Comparison of ENCODE assay signal across 18 mouse cellular contexts in the genomic region with DNA sequence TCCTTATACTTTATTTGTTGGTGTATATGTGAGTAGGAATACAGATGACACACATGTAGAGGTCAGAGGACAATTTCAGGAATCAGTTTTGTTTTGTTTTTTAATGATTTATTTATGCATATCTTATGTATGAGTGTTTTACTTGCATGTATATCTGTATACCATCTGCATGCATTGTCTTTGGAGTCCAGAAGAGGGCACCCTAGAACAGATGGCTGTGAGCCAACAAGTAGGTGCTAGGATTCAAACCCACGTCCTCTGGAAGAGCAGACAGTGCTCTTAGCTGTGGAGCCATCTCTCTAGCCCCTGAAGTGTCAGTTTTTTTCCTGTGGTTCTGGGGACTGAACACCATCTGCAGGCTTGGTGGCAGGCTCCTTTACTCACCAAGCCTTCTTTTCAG. TPM values are rescaled to one million over a fixed set of nuclear protein-coding genes. Genes with fewer than 3 reads are reported as not detected.
DNase-seq lines count a peak whose midpoint lies in the region; ATAC-seq and TF ChIP-seq lines count a peak whose summit lies in the region.
"Had no signal": no experiment of that assay in that cellular context is flagged by ENCODE, and none has a peak within 500 bp of the region (broad histone marks: within the 10 kb centered on the region; RNA-seq: fewer than 3 reads in every experiment).

No protein-coding gene starts in this region.

- TF ChIP-seq RAD21 in CH12.LX (IDR thresholded peaks at IDR 0.05; ENCODE audit: low read depth, low read length) = no peak

- in situ Hi-C loops in CH12.LX (cut with MboI; ENCODE audit: low pct_ligation_motif_present, low pct_unique_long_range_greater_than_20kb, low sequenced_read_pairs) = no loop called here

- H3K4me1 ChIP-seq in heart, postnatal 0 days (ENCODE audit: control insufficient read depth, insufficient read depth) = no peaks in the 10 kb centered on the region
- H3K4me1 ChIP-seq in lung, adult 2 months (ENCODE audit: control insufficient read depth, insufficient read depth, low read length) = no peaks in the 10 kb centered on the region
- peaks cover 7 to 47% of the 10 kb centered on the region in 2 experiments for H3K4me1 ChIP-seq in CH12.LX (ENCODE audit: control insufficient read depth in 1 of 2, insufficient read depth in 2 of 2)
- no peaks in the 10 kb centered on the region for H3K4me1 ChIP-seq in bone marrow, adult 2 months (ENCODE audit: control insufficient read depth, insufficient read depth, low read length)
- H3K4me1 ChIP-seq: heart, embryonic 13.5 days; hindbrain, embryonic 10.5 days; midbrain, embryonic 15.5 days; neural tube, embryonic 13.5 days had no signal

- DNase-seq in heart, postnatal 0 days (ENCODE audit: low spot score) = no peak
- no peak for DNase-seq in heart, adult 9 months (ENCODE audit: low spot score in 2 of 2)
- DNase-seq in lung, adult 2 months = no peak
- DNase-seq in lung, adult 18-20 months = no peak
- peak; percentile 48 for DNase-seq in CH12.LX (ENCODE audit: extremely low read depth)
- no peak for DNase-seq in retina, embryonic 14.5 days (ENCODE audit: low spot score)
- no peak for DNase-seq in adrenal gland, adult 8-10 months
- DNase-seq: adrenal gland, postnatal 36 days; cerebellum, adult 11 months; gastrocnemius, postnatal 14 days; kidney, adult 11 months; retina, postnatal 1 day had no signal

- H3K27me3 ChIP-seq in heart, postnatal 0 days (ENCODE audit: control insufficient read depth, insufficient read depth, low read length) = no peaks in the 10 kb centered on the region
- H3K27me3 ChIP-seq in CH12.LX (replicated peaks) = no peaks in the 10 kb centered on the region
- H3K27me3 ChIP-seq: heart, embryonic 13.5 days; midbrain, embryonic 15.5 days; neural tube, embryonic 13.5 days had no signal

- no peak for ATAC-seq in heart, postnatal 0 days (ENCODE audit: insufficient read depth, low read depth)
- ATAC-seq: midbrain, embryonic 15.5 days had no signal

- dilution Hi-C loops in CH12.LX (cut with MboI; ENCODE audit: extremely low pct_ligation_motif_present, extremely low pct_unique_long_range_greater_than_20kb, low sequenced_read_pairs) = no loop called here

- TF ChIP-seq EP300 in heart, postnatal 0 days (IDR thresholded peaks at IDR 0.05; ENCODE audit: low read depth) = no peak
- TF ChIP-seq EP300 in CH12.LX (IDR thresholded peaks at IDR 0.05; ENCODE audit: low read length) = no peak

- H3K9me3 ChIP-seq in heart, postnatal 0 days (replicated peaks; ENCODE audit: control insufficient read depth, low read length) = no peaks in the 10 kb centered on the region
- no peaks in the 10 kb centered on the region for H3K9me3 ChIP-seq in CH12.LX (replicated peaks; ENCODE audit: low read length)
- H3K9me3 ChIP-seq: heart, embryonic 13.5 days; hindbrain, embryonic 10.5 days; midbrain, embryonic 15.5 days; neural tube, embryonic 13.5 days had no signal

- no peak overlapping the region for H3K27ac ChIP-seq in heart, postnatal 0 days (ENCODE audit: low read depth)
- H3K27ac ChIP-seq in CH12.LX (ENCODE audit: insufficient read depth, low read depth) = no peak overlapping the region
- no peak overlapping the region for H3K27ac ChIP-seq in bone marrow, adult 2 months (ENCODE audit: control insufficient read depth, insufficient read depth, low read depth, low read length, poor library complexity)
- H3K27ac ChIP-seq: heart, embryonic 13.5 days; hindbrain, embryonic 10.5 days; macrophage; midbrain, embryonic 15.5 days; neural tube, embryonic 13.5 days had no signal

- peaks cover 67% of the 10 kb centered on the region for H3K36me3 ChIP-seq in heart, postnatal 0 days (replicated peaks; ENCODE audit: control insufficient read depth, insufficient read depth, low read length)
- peaks cover 50 to 68% of the 10 kb centered on the region in 2 experiments for H3K36me3 ChIP-seq in CH12.LX (replicated peaks in 1 of 2; ENCODE audit: control insufficient read depth in 1 of 2, insufficient read depth in 1 of 2, low read length in 1 of 2)

- H3K79me2 ChIP-seq in CH12.LX (replicated peaks; ENCODE audit: control insufficient read depth, extremely low read depth, insufficient read depth, poor library complexity, severe bottlenecking) = no peaks in the 10 kb centered on the region; the same call in 1 of the 2 replicates

- 64% methylated on average over 1 of the region's 1 CpGs for WGBS in heart, postnatal 0 days
- WGBS in lung, adult 2 months = 44% methylated on average over 1 of the region's 1 CpGs
- WGBS in bone marrow, adult 2 months = 37% methylated on average over 1 of the region's 1 CpGs

- peak; percentile 23; the same call in 1 of the 2 replicates for TF ChIP-seq CTCF in heart, postnatal 0 days (IDR thresholded peaks at IDR 0.05; ENCODE audit: low read depth)
- 0 out of 2 replicates have a peak, but pooled peaks have one; percentile 6 for TF ChIP-seq CTCF in lung, adult 2 months (IDR thresholded peaks at IDR 0.05; ENCODE audit: insufficient read depth, low read length)
- TF ChIP-seq CTCF in CH12.LX (conservative IDR thresholded peaks at IDR 0.05 in 1 of 2, IDR thresholded peaks at IDR 0.05 in 1 of 2; ENCODE audit: low read depth in 2 of 2, low read length in 2 of 2) = peak; percentile 57 to 59
- TF ChIP-seq CTCF in bone marrow, adult 2 months (IDR thresholded peaks at IDR 0.05; ENCODE audit: control insufficient read depth, insufficient read depth, low read length) = 0 out of 2 replicates have a peak, but pooled peaks have one; percentile 10

- H3K4me3 ChIP-seq in heart, postnatal 0 days (ENCODE audit: low read depth, low read length) = no peak overlapping the region
- H3K4me3 ChIP-seq in lung, adult 2 months (replicated peaks; ENCODE audit: extremely low read depth, low read depth, low read length) = no peak overlapping the region
- no peak overlapping the region for H3K4me3 ChIP-seq in CH12.LX (replicated peaks in 1 of 3; ENCODE audit: low read depth in 2 of 3, low read length in 2 of 3, poor library complexity in 1 of 3)
- H3K4me3 ChIP-seq in bone marrow, adult 2 months (replicated peaks; ENCODE audit: control insufficient read depth, low read depth, low read length) = no peak overlapping the region
- H3K4me3 ChIP-seq: heart, embryonic 13.5 days; hindbrain, embryonic 10.5 days; midbrain, embryonic 15.5 days; neural tube, embryonic 13.5 days had no signal

- TF ChIP-seq POLR2A in lung, adult 2 months (IDR thresholded peaks at IDR 0.05; ENCODE audit: borderline replicate concordance, extremely low read depth, low read depth, low read length) = no peak
- no peak for TF ChIP-seq POLR2A in CH12.LX (IDR thresholded peaks at IDR 0.05; ENCODE audit: low read depth, low read length)
- no peak for TF ChIP-seq POLR2A in bone marrow, adult 2 months (IDR thresholded peaks at IDR 0.05; ENCODE audit: borderline replicate concordance, control insufficient read depth, low read depth, low read length)

- no peak overlapping the region for H3K4me2 ChIP-seq in heart, postnatal 0 days (ENCODE audit: low read depth, low read length)
- no peak overlapping the region for H3K4me2 ChIP-seq in CH12.LX (ENCODE audit: insufficient read depth, low read depth, poor library complexity, severe bottlenecking)
- H3K4me2 ChIP-seq: heart, embryonic 13.5 days; midbrain, embryonic 15.5 days; neural tube, embryonic 13.5 days had no signal

- H3K9ac ChIP-seq in heart, postnatal 0 days (replicated peaks; ENCODE audit: low read depth, low read length) = no peak overlapping the region
- H3K9ac ChIP-seq in CH12.LX (ENCODE audit: insufficient read depth, low read depth) = no peak overlapping the region
- H3K9ac ChIP-seq: heart, embryonic 13.5 days; midbrain, embryonic 15.5 days; neural tube, embryonic 13.5 days had no signal

RNA-seq across cellular contexts. Expression of a gene that starts 9.7 kb away (rescaled TPM):
- total RNA-seq in heart, postnatal 0 days (2014; rRNA removed; ENCODE audit: low replicate concordance) = 41.8 and 48.8 TPM in 2 replicates
- polyA plus RNA-seq in heart, postnatal 0 days (2015; fragmentation: Nextera tagmentation; extraction: Ambion mirVana) = 60.3 and 64.6 TPM in 2 replicates
- 5.1 and 8.3 TPM in 2 replicates for polyA plus RNA-seq in lung, adult 2 months (2012; rRNA removed)
- total RNA-seq in CH12.LX (2012; rRNA removed) = 101 and 106 TPM in 2 replicates
- 153 and 158 TPM in 2 replicates for total RNA-seq in CH12.LX (2014; rRNA removed)
- polyA plus RNA-seq in CH12.LX (2012; ENCODE audit: insufficient read length, low read depth) = 123 and 124 TPM in 2 replicates
- polyA plus RNA-seq in bone marrow, adult 2 months (2011; ENCODE audit: insufficient read depth, insufficient read length, low replicate concordance, missing spikeins) = 7.8 and 16.9 TPM in 2 replicates
- 10 to 100 TPM; 31.1 to 42.8 (median 35.9) TPM for total RNA-seq in adrenal gland, adult 8-10 months (2022)

RNA-seq across cellular contexts. Expression of a gene that starts 26.7 kb away (rescaled TPM):
- 0.12 TPM in 1 of 2 replicates, not detected in the other for total RNA-seq in heart, postnatal 0 days (2014; rRNA removed; ENCODE audit: low replicate concordance)
- not detected in 2 replicates for polyA plus RNA-seq in heart, postnatal 0 days (2015; fragmentation: Nextera tagmentation; extraction: Ambion mirVana)
- 0.23 and 0.24 TPM in 2 replicates for polyA plus RNA-seq in lung, adult 2 months (2012; rRNA removed)
- total RNA-seq in CH12.LX (2012; rRNA removed) (0.04 and 0.08 TPM in 2 replicates), CH12.LX (2014; rRNA removed) (not detected in 2 replicates)
- 0.03 and 0.05 TPM in 2 replicates for polyA plus RNA-seq in CH12.LX (2012; ENCODE audit: insufficient read length, low read depth)
- not detected in 2 replicates for polyA plus RNA-seq in bone marrow, adult 2 months (2011; ENCODE audit: insufficient read depth, insufficient read length, low replicate concordance, missing spikeins)
- total RNA-seq in adrenal gland, adult 8-10 months (2022) = 1 to 10 TPM in 3 of 4 experiments, under 1 TPM in 1; 0.96 to 6.4 (median 4.0) TPM

RNA-seq across cellular contexts. Expression of a gene that starts 37.1 kb away (rescaled TPM):
- total RNA-seq in heart, postnatal 0 days (2014; rRNA removed; ENCODE audit: low replicate concordance) = 15.4 and 20.7 TPM in 2 replicates
- 1.6 and 2.1 TPM in 2 replicates for polyA plus RNA-seq in heart, postnatal 0 days (2015; fragmentation: Nextera tagmentation; extraction: Ambion mirVana)
- 9.8 and 11.3 TPM in 2 replicates for polyA plus RNA-seq in lung, adult 2 months (2012; rRNA removed)
- total RNA-seq in CH12.LX (2012; rRNA removed) = 17.0 and 17.4 TPM in 2 replicates
- 10.2 and 11.9 TPM in 2 replicates for total RNA-seq in CH12.LX (2014; rRNA removed)
- 14.2 and 15.1 TPM in 2 replicates for polyA plus RNA-seq in CH12.LX (2012; ENCODE audit: insufficient read length, low read depth)
- 4.3 and 5.2 TPM in 2 replicates for polyA plus RNA-seq in bone marrow, adult 2 months (2011; ENCODE audit: insufficient read depth, insufficient read length, low replicate concordance, missing spikeins)
- 10 to 100 TPM; 22.2 to 28.3 (median 24.9) TPM for total RNA-seq in adrenal gland, adult 8-10 months (2022)

RNA-seq across cellular contexts. Expression of a gene that starts 44.8 kb away (rescaled TPM):
- total RNA-seq in heart, postnatal 0 days (2014; rRNA removed; ENCODE audit: low replicate concordance) = 28.1 and 45.8 TPM in 2 replicates
- 54.8 and 56.0 TPM in 2 replicates for polyA plus RNA-seq in heart, postnatal 0 days (2015; fragmentation: Nextera tagmentation; extraction: Ambion mirVana)
- 22.3 and 23.1 TPM in 2 replicates for polyA plus RNA-seq in lung, adult 2 months (2012; rRNA removed)
- total RNA-seq in CH12.LX (2012; rRNA removed) = 37.6 and 42.5 TPM in 2 replicates
- 29.8 and 33.8 TPM in 2 replicates for total RNA-seq in CH12.LX (2014; rRNA removed)
- polyA plus RNA-seq in CH12.LX (2012; ENCODE audit: insufficient read length, low read depth) = 50.8 and 56.3 TPM in 2 replicates
- polyA plus RNA-seq in bone marrow, adult 2 months (2011; ENCODE audit: insufficient read depth, insufficient read length, low replicate concordance, missing spikeins) = 15.1 and 41.8 TPM in 2 replicates
- total RNA-seq in adrenal gland, adult 8-10 months (2022) = 100 to 1,000 TPM in 2 of 4 experiments, 10 to 100 TPM in 2; 79.8 to 128 (median 106) TPM

Comparison
In these comparisons a context has a peak if more than half of its experiments do, and no peak if none do; other contexts are left out.
1. CTCF ChIP-seq: peak in every context shown above with its lines; median percentile 58 in CH12.LX; 23 in heart, postnatal 0 days; 10 in bone marrow, adult 2 months; 6 in lung, adult 2 months.